Mouse (Mus musculus) layer of hippocampus, adult 9-10 months (tissue): ENCODE measurements around the gene Ptgds.

Experiments
- DNase-seq: peaks from one replicate; pipeline ENCODE4 v3.0.0; 2022; ENCODE audit warnings: low spot score

The Ptgds gene

DNA sequence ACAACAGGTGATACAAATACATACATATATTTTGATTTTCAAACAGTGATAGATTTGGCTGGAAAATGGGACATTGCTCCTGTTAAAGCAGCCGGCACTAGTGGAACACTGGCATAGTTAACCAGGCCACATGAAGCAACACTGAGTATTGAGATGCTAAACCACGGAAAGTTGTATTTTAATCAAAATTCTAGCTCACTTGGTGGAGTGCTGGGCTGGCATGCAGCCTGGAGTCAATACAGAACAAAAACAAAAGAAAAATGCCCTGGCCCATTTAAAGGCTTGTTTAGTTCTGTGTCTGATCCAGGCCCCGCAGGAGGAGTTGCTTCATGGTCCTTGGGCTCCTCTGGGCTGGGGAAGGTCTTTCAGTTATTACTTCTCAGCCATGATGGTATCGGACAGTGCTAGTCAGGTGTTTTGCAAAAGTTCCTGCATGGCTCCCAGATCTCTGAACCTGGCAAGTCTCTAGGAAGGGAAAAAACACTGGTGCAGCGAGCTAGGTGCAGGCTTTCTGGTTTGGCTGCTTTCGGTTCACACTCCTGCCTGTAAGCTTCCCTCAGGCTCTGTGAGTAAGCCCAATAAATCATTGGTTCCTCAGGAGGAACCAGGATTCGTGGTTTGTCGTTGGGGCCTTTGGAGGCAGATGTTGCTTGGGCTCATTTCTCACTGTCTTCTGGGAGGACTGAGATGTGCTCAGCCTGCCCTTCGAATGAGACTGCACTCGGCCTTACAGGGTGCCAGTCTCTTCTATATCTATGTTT, 9.9 kb upstream of the Ptgds start:
- DNase-seq, result no peak

DNA sequence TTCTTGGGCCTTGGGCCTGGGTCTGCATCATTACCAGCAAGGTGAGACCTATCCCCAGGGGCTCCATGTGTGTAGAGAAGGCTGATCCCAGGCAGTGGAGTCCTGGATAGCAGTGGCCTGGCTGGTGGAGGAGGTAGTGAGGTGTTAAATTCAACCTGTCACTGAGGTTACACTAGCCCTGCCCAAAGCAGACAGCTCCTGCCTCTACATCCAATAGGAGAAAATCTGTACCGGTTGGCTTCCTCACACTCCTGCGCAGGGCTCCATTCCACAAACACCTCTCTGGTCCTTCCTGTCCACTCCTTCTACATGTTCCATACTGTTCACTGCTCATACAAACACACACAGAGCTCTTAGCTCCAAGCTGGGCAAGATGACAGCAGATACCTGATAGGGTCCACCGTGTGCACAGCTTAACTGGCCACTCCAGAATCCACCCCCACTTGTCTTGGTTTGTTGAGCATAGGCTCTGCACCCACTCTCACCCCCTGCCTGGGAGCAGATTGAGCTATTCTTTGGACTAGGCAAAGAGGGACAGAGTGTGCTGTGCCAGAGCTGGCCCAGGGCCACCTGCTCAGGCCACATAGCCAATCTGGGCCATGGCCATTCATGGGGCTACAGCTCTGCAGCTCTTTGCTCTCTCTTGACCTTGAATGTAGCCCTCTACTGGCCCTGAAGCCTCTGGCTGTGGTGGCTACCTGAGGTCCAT, 8.3 kb upstream of the Ptgds start:
- no peak for DNase-seq

DNA sequence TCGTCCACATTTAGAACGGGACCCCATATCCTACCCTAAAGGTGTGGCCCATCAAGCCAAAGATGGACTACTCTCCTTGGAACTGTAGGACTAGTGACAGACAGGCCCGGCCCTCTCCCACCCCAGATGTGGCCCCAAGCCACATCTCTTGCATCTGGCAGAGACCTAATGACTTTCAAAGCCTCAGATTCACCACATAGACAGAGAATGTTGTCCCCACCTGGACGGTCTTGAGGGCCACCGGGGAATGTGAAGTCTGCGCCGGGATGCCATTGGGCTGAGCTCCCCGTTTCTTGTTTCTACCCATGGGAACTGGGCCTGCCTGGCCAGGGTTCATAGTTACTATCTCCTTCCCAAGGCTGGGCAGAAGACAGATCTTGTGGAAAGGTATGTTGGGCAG, 7.7 kb upstream of the Ptgds start:
- DNase-seq, result no peak

DNA sequence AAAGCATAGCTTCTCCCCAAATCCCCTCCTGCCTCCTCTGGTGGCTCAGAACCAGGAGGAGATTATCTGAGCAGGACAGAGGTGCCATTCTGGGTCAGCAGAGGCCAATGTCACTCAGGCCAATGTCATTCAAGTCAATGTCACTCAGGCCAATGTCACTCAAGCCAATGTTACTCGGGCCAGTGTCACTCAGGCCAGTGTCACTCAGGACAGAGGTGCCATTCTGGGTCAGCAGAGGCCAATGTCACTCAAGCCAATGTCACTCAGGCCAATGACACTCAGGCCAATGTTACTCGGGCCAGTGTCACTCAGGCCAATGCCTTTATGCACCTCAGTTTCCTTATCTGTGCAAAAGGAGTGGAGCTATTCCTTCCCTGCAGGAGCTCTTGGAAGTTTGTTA, 2.7 kb upstream of the Ptgds start:
- no peak for DNase-seq

DNA sequence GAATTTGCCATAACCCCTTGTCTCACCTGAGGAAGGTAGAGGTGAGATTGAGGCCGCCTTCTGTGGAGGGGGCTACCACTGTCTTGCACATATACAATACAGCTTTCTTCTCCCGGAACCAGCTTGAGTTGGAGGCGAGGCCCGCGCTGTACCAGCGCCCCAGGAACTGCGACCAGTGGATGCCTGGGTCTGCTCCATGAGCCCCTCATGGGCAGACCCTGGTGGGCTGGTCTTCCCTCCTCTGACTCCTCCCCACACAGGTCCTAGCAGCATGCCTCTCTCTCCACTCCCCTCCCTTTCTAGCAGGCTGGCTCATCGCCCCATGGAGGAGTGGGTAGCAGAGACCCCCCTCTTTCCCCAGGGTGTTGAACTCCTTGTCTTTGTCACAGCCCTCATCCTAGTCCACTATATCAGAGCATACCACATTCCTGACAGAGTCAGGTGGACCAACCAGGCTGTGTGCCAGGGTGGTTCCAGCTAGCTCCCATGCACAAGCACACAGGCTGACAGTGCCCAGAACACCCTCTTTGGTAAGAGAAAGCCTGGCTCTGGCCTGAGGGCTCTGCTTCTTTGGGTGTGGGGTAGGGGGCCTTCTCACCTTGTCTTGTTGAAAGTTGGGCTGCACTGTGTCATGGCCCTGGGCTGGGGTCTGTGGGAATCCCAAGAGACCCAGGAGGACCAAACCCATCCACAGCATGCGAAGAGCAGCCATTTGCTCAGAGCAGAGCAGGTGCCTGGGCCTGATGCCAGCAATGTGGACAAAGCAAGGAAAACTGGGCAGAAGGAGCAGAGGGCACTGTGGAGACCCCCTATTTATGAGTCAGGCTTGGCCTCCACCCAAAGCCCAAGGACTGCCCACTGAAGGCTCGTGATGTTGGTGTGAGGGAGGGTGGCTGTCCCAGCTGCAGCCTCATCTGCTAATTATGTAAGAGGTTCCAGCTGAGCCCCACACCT, 607 bp downstream of the Ptgds start:
- no peak for DNase-seq

DNA sequence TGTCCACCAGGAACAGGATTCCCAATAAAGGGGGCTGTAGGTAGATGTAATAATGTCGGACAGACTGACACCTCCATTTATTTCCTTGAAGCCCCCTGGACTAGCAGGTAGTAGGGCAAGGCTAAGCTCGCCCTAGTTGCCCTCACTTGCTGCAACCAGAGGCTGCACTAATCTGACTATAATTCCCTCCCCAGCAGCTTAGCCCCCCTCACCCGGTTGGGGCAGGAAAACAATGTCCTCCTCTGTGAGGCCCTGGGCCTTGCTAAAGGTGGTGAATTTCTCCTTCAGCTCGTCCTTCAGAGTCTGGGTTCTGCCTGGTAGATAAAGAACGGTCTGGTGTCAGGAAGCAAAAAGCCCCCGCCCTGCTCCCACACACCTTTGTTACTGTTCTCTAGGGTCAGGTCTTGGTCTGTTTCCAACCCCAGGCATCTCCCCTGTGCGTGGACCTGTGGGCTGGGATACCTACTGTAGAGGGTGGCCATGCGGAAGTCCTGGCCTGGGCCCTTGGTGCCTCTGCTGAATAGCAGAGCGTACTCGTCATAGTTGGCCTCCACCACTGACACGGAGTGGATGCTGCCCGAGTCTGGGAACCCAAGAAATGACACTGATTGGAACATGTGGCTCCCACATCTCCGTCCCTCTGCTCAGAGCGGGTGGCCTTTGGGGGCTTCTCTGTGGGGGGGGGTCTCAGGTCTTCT, 2.1 kb downstream of the Ptgds start:
- DNase-seq, result no peak

DNA sequence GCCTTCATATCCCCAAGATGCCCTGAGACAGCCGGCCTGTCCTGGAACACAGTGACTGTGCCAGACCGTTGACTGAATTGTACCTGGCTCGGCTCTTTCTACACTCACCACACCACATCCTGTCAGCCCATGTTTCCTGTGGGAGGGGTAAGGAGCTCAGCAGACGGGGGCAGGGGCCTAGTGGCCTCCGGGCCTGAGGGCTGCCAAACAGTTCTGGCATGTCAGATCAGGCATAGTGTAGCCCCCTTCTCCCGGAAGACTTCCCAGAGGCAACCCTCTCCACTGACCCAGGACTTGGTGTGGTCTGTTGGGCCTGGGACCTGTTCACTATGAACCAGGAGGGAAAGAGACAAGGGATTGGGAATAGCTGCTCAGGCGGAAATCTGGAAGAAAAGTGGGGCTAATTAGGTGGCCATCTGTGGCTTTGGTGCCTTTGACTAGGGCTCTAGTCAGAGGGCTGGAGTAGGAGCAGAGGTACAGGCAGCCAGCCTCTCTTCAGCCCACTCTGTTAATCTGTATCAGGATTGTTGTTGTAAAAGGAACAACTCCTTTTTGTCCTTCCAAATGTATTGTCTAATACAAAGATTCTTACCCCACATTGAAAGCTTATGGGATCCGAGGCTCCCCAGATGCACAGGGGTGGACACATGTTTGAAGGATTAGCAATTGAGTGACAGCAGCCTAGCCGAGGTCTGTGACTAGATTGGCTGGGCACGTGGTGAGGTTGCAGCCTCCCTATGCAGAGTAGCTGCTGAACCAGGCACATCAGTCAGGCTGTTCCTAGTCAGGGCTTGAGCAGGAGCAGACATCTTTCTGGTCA, 3.8 kb downstream of the Ptgds start:
- DNase-seq, result no peak

DNA sequence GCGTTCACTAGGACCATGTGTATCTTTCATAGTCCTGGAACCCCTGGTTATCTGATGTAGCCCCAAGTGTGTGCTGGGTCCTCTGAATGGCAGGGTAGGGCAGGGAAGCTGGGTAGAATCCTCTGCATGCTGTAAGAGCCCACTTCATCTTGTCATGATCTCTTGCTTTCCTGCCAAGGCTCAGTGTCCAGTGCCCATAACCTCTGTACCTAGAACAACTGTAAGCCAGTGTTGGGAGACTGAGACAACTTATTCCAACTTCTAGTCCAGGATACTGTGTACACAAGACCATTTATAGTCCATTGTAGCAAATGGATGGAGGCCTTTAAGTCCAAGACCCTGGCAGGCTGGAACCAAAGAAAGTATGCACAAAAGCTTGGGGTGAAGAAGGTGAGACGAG, 4.6 kb downstream of the Ptgds start:
- DNase-seq, result no peak

DNA sequence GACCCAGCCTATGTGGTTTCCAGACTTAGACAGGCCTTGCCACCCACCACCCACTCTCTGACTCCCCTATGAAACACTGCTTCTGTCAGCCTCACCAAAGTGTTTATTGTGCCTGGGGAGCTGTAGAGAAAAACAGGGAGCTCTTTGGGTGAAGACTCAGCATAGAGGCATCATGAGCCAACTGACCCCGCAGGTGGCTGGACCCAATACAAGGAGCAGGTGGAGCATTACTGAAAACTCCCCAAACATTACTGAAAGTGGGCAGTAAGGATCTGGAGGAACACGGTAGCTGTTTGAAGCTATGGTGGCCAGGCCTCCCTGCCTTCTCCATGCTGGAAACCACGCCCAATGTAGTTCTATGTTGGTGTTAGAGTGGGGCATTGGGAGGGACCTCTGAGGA, 6.2 kb downstream of the Ptgds start:
- no peak for DNase-seq

DNA sequence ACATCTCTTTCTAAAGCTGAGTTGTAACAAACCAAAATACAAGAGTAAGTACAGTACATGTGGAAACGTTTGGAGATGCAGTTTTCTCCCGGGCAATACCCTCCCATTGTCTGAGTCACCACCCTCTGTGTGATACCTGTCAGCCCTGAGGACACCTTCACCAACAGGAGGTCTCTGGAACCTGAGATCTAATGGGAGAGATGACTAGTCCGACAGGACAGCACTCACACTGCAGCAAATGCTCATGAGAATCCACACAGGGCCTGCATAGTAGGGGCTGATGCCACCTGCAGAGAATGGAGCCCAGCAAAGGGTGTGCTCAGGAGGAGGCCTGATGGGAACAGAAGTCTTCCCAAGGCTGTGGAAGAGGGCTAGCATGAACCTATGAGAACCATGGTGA, 8.4 kb downstream of the Ptgds start:
- no peak for DNase-seq

DNA sequence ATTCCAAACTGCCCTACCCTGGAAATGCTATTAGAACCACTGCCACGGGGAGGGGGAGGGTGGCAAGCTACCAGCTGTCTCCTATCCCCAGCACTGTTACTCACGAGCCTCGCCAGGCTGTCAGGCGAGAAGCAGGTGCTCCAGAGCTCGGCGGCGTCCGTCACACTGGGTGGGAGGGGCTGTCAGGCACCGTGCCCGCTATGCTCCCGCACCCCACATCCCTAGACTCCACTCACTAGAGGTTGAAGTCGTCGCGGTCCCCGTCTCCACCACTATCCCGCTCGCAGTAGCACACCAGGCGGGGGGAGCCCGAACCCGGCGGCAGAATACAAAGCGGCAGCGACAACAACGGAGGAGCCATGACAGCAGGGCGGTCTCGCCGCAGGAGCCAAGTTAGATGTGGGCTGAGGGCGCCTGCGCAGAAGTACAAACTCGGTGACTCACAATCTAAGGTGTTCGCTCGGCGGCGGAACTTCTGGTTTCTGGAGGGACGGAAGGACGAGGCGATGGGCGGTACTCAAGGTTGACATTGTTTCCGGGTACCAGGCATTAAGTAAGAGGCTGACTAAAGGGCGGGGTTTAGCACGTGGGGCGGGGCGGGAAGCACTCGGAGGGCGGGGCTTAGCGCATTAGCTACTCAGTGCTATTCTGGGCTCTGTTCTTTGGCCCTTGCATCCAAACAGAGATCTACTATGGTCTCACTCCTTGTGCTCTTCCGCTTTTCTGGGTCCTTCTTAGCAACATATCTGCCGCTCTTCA, 9.1 kb downstream of the Ptgds start, which contains the start of gene Paxx:
TSS of gene Paxx (minus strand) at position 544 of the 759 bp plus-strand sequence.
- DNase-seq, result peak; percentile 84

DNA sequence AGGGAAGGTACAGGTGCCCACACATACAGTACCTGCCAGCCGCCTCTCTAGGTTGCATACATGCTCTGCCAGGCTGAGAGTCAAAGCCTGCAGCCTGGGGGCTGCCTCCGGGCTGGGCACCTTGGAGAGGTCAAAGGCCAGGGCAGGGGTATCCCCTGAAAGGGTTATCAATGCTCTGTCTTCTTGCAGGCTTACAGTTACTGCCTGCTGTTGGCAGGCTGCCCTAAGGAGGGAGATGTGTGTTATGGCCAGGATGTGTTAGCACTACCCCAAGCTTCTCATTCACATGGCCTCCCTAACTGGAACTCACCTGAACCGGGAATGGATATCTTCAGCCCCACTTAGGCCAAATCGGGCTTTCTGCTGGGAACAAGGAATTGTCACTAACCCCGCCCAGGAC, 9.7 kb downstream of the Ptgds start:
- no peak for DNase-seq

DNA sequence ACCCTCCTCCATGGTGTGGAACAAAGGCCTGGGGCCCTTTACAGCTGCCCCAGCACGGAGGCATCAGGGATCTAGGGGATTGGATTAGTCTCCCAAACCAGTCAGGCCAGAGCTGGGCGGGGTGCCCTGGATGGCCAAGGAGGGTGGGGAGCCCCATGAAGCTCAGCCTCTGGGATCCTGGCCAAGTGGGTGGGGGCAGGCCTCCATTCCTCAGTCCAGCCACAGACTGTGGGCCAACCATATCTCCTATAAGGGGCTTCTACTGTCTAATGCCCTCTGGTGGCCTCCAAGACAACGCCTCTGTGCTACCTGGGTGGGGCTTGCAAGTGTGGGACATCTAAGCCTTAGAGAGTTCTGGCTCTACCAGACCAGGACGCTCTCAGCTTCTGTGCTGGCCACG, 10.9 kb downstream of the Ptgds start:
- DNase-seq, result no peak

DNA sequence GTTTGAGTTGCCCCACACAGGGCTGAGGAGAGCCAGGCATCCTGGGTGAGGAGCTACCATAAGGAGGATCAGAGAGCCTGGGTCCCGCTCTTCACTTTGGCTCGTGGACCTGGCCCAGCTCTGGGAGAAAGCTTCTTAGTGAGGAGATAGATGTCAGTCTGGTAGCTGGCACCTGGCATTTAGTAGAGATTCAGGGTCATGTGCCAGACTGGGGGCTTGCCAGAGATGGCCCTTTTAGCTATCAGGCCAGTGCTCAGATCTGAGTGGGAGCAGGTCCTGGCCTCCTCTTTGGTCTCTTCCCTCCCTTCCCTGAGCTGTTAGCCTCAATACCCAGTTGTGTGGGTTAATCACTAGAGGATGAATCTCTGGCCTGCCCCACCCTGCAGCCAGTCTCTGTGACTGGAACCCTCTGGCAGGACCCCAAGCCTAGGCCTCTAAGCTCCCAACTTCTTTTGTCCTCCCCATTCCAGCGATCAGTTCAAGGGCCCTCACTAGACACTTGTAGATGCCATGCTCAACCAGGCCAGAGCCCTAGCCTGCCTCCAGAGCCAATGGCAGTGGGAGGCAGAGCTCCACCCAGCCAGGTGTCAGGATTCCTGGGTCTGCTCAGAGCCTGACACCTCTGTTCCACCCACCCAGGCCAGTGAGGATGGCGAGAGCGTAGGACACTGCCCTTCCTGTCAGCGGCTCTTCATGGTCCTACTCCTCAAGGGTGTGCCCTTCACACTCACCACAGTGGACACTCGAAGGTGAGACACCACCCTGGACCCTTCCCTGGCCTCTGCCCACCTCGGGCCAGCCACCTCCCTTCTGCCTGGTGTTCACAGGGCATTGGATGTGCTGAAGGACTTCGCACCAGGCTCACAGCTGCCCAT, 12.6 kb downstream of the Ptgds start:
- no peak for DNase-seq

DNA sequence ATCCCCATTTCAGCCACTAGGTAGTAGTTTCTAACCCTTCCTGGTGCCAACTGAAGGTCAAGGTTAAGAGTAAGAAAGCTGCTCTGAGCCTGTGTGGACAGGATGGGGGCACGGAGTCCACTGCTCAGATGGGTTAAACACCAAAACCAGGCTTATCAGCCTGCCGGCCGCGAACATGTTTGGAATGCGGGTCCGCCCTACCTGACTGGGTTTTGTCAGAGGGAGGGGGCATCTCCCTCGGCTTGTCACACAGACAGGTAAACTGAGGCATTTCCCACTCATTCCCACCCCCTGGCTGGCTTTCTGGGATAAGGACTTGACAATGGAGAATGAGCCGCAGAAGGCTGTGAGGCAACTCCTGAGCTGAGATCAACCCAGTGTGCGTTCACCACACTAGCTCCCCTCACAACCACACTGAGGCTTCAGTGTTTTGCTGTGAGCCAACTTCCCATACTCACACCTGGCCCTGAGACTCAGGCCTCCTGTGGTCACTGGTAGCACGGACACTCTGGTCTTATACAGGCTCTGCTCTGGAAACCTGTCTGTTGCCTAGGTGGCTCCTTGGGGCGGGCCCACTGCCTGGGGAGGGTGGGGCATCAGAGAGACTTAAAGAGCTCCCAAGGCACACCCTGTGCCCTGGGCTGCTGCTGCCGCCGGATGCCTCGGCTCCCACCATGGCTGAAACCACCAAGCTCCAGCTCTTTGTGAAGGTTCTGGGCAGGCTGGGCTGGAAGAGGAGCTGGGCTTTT, 13.5 kb downstream of the Ptgds start, which contains the start of gene Clic3:
TSS of gene Clic3 (plus strand) at position 634 of the 749 bp plus-strand sequence.
- no peak for DNase-seq

DNA sequence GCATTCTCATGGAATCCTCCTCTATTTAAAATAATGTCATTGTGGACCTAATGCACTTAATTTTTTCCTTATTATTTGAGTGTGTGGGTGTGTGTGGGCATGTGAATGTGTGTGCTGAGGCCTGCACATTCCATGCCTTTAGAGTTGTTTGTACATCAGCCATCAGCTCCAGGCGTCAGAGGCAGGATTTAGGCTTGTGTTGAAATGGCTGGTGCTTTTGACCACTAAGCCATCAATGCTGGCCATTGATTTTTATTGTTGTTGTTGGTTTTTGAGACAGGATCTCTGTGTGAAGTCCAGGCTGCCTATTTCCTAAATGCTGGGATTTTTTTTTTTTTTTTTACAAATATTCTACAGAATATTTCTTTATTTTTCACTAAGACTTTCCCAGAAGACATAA, 16.9 kb downstream of the Ptgds start:
- no peak for DNase-seq

DNA sequence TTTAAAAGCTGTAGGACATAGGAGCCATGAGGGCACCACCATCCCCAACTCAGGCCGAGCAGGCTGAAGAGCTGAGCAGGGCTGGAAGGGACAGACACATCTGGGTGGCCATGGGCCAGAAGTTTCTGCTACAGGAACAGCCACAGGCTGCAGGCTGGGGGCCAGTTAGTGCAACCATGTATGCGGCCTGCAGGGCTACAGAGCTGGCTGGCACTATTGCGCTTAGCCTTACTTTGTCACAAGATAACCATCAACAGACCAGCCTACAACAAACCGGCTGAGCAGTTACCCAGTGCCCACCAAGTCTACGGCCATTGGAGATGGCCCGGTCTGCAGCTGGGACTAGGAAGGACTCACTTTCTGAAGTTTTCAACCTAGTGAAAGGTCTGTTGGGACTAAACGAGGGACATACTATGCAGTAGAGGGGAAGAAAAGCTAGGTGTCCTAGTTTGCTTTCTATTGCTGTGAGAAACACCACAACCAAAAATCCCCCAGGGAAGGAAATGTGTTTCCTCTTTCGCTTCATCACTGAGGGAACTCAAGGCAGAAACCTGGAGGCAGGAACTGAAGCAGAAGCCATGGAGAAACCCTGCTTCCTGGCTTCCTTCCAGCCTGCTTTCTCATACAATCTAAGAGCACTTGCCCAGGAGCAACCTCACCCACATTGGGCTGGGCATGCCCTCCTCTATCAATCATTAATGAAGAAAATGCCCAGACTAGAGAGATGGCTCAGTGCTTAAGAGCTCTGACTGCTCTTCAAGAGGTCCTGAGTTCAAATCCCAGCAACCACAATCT, 18.8 kb downstream of the Ptgds start:
- no peak for DNase-seq

DNA sequence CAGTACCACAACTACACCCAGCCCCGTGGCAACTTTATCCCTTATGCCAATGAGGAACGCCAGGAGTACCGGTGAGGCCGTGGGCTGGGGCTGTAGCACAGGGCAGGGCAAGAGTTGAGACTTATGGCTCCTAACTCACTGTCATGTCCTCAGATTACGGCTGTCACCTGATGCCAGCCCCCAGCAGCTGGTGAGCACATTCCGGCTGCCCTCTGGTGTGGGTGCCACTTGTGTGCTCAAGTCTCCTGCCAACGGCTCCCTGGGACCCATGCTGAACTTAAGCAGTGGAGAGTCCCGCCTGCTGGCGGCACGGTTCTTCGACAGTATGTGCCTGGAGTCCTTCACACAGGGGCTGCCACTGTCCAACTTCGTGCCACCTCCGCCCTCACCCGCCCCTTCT, 27.2 kb downstream of the Ptgds start:
- no peak for DNase-seq
